Mouse (Mus musculus) brown adipose tissue, adult 24 weeks (tissue): ENCODE measurements around the gene Nfatc3. TPM values are rescaled to one million over a fixed set of nuclear protein-coding genes. Genes with fewer than 3 reads are reported as not detected.

Source experiments
- H3K27ac ChIP-seq: fragments of 200-500 bp; replicated peaks from 2 replicates; pipeline ENCODE4 v1.5.1; 2012; ENCODE audit warnings: low read depth, mild to moderate bottlenecking, low read length
- H3K4me1 ChIP-seq: fragments of 200-500 bp; 2 replicates; pipeline ENCODE4 v1.6.1; 2012; ENCODE audit warnings: low read length, mixed read lengths; ENCODE audit not compliant: control insufficient read depth, insufficient read depth, insufficient read length
- H3K4me3 ChIP-seq: fragments of 200-500 bp; 2 replicates; pipeline ENCODE4 v1.5.1; 2012; ENCODE audit warnings: low read depth, mild to moderate bottlenecking, low read length, moderate library complexity; ENCODE audit not compliant: insufficient read depth
- polyA plus RNA-seq: library from polyadenylated mRNA; stranded (reverse); fragments of >200 nt; gene quantifications from 2 replicates; pipeline ENCODE4 v1.2.4, GENCODE M21; 2012; ENCODE audit not compliant: missing spikeins, insufficient read depth, insufficient read length

Gene Nfatc3
- polyA plus RNA-seq, 1 experiment: 28.2 TPM

- Histone ChIP-seq H3K4me1 (peaks cover 12% of the 10 kb centered on the region), H3K27ac (peak overlapping the region; percentile 69), H3K4me3 (peak overlapping the region; percentile 81)
Observed at GRCm38 (mm10) chr8:106137906-106138477, 79.4 kb downstream of the Nfatc3 start.

- Histone ChIP-seq H3K27ac (peak overlapping the region; percentile 69; the same call in 1 of the 2 replicates), H3K4me1 (peaks cover 12% of the 10 kb centered on the region), H3K4me3 (peak overlapping the region; percentile 81)
Observed at GRCm38 (mm10) chr8:106138616-106139015, 80.0 kb downstream of the Nfatc3 start.

GRCm38 (mm10) chr8:106140191-106140590 is 81.6 kb downstream of the Nfatc3 start:
- Histone ChIP-seq H3K4me3 (no peak overlapping the region), H3K4me1 (peaks cover 16% of the 10 kb centered on the region), H3K27ac (no peak overlapping the region)

- Histone ChIP-seq H3K4me3 (no peak overlapping the region), H3K4me1 (peaks cover 14% of the 10 kb centered on the region), H3K27ac (no peak overlapping the region)
Observed at GRCm38 (mm10) chr8:106140769-106141168, 82.1 kb downstream of the Nfatc3 start.

GRCm38 (mm10) chr8:106145331-106145730 is 86.7 kb downstream of the Nfatc3 start:
- no peak overlapping the region for H3K27ac ChIP-seq
- H3K4me1 ChIP-seq: peaks cover 4% of the 10 kb centered on the region

GRCm38 (mm10) chr8:106146014-106146413 is 87.4 kb downstream of the Nfatc3 start:
- no peak overlapping the region for H3K27ac ChIP-seq
- H3K4me1 ChIP-seq: peaks cover 4% of the 10 kb centered on the region
- no peak overlapping the region for H3K4me3 ChIP-seq

More at GRCm38 (mm10) chr8:106145331-106145730, 86.7 kb downstream of the Nfatc3 start:
- no peak overlapping the region for H3K4me3 ChIP-seq

GRCm38 (mm10) chr8:106147868-106148565 is 89.4 kb downstream of the Nfatc3 start:
- peak overlapping the region; percentile 4 for H3K27ac ChIP-seq
- no peak overlapping the region for H3K4me3 ChIP-seq
- H3K4me1 ChIP-seq: peaks cover 4% of the 10 kb centered on the region

- peaks cover 4% of the 10 kb centered on the region for H3K4me1 ChIP-seq
- H3K27ac ChIP-seq: peak overlapping the region; percentile 74
- H3K4me3 ChIP-seq: no peak overlapping the region
Observed at GRCm38 (mm10) chr8:106149025-106149424, 90.4 kb downstream of the Nfatc3 start.

GRCm38 (mm10) chr8:106149801-106150652 is 91.4 kb downstream of the Nfatc3 start, which contains the start of gene Pla2g15:
TSS of gene Pla2g15 (plus strand) at chr8:106150399.
- Histone ChIP-seq H3K4me3 (peak within 1 kb of the TSS; percentile 78), H3K4me1 (peaks cover 1% of the 10 kb centered on the region), H3K27ac (peak within 1 kb of the TSS; percentile 86)

- peak overlapping the region; percentile 78 for H3K4me3 ChIP-seq
- H3K27ac ChIP-seq: peak overlapping the region; percentile 4; the same call in 1 of the 2 replicates
- no peaks in the 10 kb centered on the region for H3K4me1 ChIP-seq
Observed at GRCm38 (mm10) chr8:106150653-106151000, 92.0 kb downstream of the Nfatc3 start.

- Histone ChIP-seq H3K4me3 (peak overlapping the region; percentile 78), H3K4me1 (no peaks in the 10 kb centered on the region), H3K27ac (peak overlapping the region; percentile 4; the same call in 1 of the 2 replicates)
Observed at GRCm38 (mm10) chr8:106151041-106151440, 92.4 kb downstream of the Nfatc3 start.

- Histone ChIP-seq H3K4me1 (no peaks in the 10 kb centered on the region), H3K4me3 (no peak overlapping the region), H3K27ac (no peak overlapping the region)
Observed at GRCm38 (mm10) chr8:106152876-106153275, 94.2 kb downstream of the Nfatc3 start.

GRCm38 (mm10) chr8:106157419-106157818 is 98.8 kb downstream of the Nfatc3 start:
- Histone ChIP-seq H3K4me3 (no peak overlapping the region), H3K27ac (no peak overlapping the region), H3K4me1 (no peaks in the 10 kb centered on the region)

- H3K4me1 ChIP-seq: no peaks in the 10 kb centered on the region
- no peak overlapping the region for H3K27ac ChIP-seq
- H3K4me3 ChIP-seq: no peak overlapping the region
Observed at GRCm38 (mm10) chr8:106158381-106158780, 99.7 kb downstream of the Nfatc3 start.

- H3K4me3 ChIP-seq: no peak overlapping the region
- 0 out of 2 replicates have a peak overlapping the region, but pooled peaks have one; percentile 13 for H3K27ac ChIP-seq
- no peaks in the 10 kb centered on the region; the same call in 1 of the 2 replicates for H3K4me1 ChIP-seq
Observed at GRCm38 (mm10) chr8:106159876-106160275, 101.2 kb downstream of the Nfatc3 start.
